Mouse (Mus musculus) intestine, postnatal 0 days (tissue): ENCODE data around the gene Gm10354. TPM values are rescaled to one million over a fixed set of nuclear protein-coding genes. Genes with fewer than 3 reads are reported as not detected.
A peak's percentile ranks its signal among the peaks of the same experiment; 100 is the strongest.
"Not testable (repeated sequence)": the region's sequence is repeated elsewhere in the genome, so short reads cannot be mapped to it uniquely, and the experiment has no call there.

Experiments used
- ATAC-seq: fragments of 200-750 bp; cut with Nextera tagmentation; 2 replicates; pipeline ENCODE4 v1.8.0; 2017; ENCODE audit warnings: mild to moderate bottlenecking, moderate TSS enrichment, moderate library complexity
- H3K27ac ChIP-seq: fragments of 300-500 bp; sonication (generic); 2 replicates; pipeline ENCODE4 v1.5.1; 2014; ENCODE audit warnings: mild to moderate bottlenecking, low read depth, low read length, moderate library complexity
- H3K27me3 ChIP-seq: fragments of 300-500 bp; sonication (generic); replicated peaks from 2 replicates; pipeline ENCODE4 v1.6.1; 2014; ENCODE audit warnings: low read length, mixed read lengths; ENCODE audit not compliant: control insufficient read depth, insufficient read depth
- H3K36me3 ChIP-seq: fragments of 300-500 bp; sonication (generic); 2 replicates; pipeline ENCODE4 v1.6.1; 2014; ENCODE audit warnings: mild to moderate bottlenecking, moderate library complexity; ENCODE audit not compliant: control insufficient read depth, insufficient read depth
- H3K4me1 ChIP-seq: fragments of 300-500 bp; sonication (generic); replicated peaks from 2 replicates; pipeline ENCODE4 v1.6.1; 2014; ENCODE audit warnings: antibody characterized with exemption, low read length, mixed read lengths; ENCODE audit not compliant: control insufficient read depth, insufficient read depth
- H3K4me2 ChIP-seq: fragments of 300-500 bp; sonication (generic); replicated peaks from 2 replicates; pipeline ENCODE4 v1.6.1; 2014; ENCODE audit warnings: low read depth, mild to moderate bottlenecking, moderate library complexity
- H3K4me3 ChIP-seq: fragments of 300-500 bp; sonication (generic); 2 replicates; pipeline ENCODE4 v1.5.1; 2014; ENCODE audit warnings: low read depth, low read length
- H3K9ac ChIP-seq: fragments of 300-500 bp; sonication (generic); 2 replicates; pipeline ENCODE4 v1.6.1; 2014; ENCODE audit warnings: mild to moderate bottlenecking, low read depth, low read length
- H3K9me3 ChIP-seq: fragments of 300-500 bp; sonication (generic); 2 replicates; pipeline ENCODE4 v1.6.1; 2016; ENCODE audit warnings: mixed run types; ENCODE audit not compliant: control insufficient read depth
- CTCF ChIP-seq: sonication (generic); IDR thresholded peaks from 2 replicates; pipeline ENCODE4 v1.5.1; 2016; ENCODE audit warnings: low read depth, mild to moderate bottlenecking, control low read depth, antibody characterized with exemption, moderate library complexity
- WGBS: fragments of 180-500 bp; shearing (Covaris S2); extraction: QIAGEN DNeasy Blood & Tissue Kit; methylation state at CpG from one replicate; pipeline ENCODE4 v1.1.7; 2014; 5-methylcytosine and 5-hydroxymethylcytosine counted together
- polyA plus RNA-seq: library from polyadenylated mRNA; unstranded; fragments of >200 nt; fragmentation: Nextera tagmentation; extraction: Ambion mirVana; gene quantifications from 2 replicates; pipeline ENCODE4 v1.2.1, GENCODE M21; 2015

The Gm10354 gene
- polyA plus RNA-seq, 1 experiment from 2014 or later, result not detected

DNA sequence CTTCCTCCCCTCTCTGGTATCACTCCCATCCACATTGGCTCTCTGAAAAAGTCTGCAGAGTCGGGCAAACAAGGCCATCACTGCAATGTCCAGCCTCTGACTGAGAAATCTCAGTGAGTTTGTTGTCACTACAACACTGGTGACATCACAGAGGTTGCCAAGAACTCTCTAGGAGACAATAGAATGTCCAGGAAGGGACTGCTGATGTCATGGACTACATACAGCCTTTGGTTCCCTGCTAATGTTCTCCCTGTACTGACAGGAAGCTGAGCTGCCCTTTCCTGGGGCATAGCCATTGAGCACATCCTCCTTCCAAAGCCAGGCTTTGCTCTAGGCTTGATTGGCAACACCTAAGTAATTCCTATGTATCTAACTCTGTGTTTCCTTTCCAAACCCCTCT is 40.4 kb downstream of the Gm10354 start, which contains the start of gene Speer4e:
Gene Speer4e (minus strand): TSS at position 101 of the 400 bp plus-strand sequence.
- H3K4me1 ChIP-seq, H3K9ac ChIP-seq, H3K27me3 ChIP-seq, H3K27ac ChIP-seq, ATAC-seq, H3K4me2 ChIP-seq, H3K9me3 ChIP-seq, H3K36me3 ChIP-seq, H3K4me3 ChIP-seq: not testable (repeated sequence)
- 46% methylated on average over 1 of the region's 1 CpGs for WGBS

GRCm38 (mm10) chr5:14933721-14934120 is 45.0 kb downstream of the Gm10354 start:
- not testable (repeated sequence) for H3K4me1 ChIP-seq, H3K4me2 ChIP-seq, ATAC-seq, H3K27ac ChIP-seq, H3K27me3 ChIP-seq, H3K4me3 ChIP-seq, H3K9me3 ChIP-seq, H3K36me3 ChIP-seq, H3K9ac ChIP-seq
- WGBS, result 75% methylated on average over 5 of the region's 6 CpGs

- not testable (repeated sequence) for H3K4me3 ChIP-seq, ATAC-seq, H3K9ac ChIP-seq, H3K9me3 ChIP-seq, H3K27ac ChIP-seq, H3K36me3 ChIP-seq, H3K27me3 ChIP-seq, H3K4me1 ChIP-seq, H3K4me2 ChIP-seq
- WGBS, result 30% methylated on average over 4 of the region's 4 CpGs
- peak; percentile 39 for TF ChIP-seq CTCF
These were observed 51.7 kb downstream of the Gm10354 start for GRCm38 (mm10) chr5:14927047-14927446.

Other genes starting within 250 kb of the Gm10354 start
- not detected in 2 replicates for gene Gm9758, start 64.0 kb downstream of the Gm10354 start, polyA plus RNA-seq
- gene Speer4e, start 40.5 kb downstream of the Gm10354 start, polyA plus RNA-seq, result not detected in 2 replicates
- gene Gm17019, start 54.1 kb upstream of the Gm10354 start, polyA plus RNA-seq, result not detected in 2 replicates